Mouse (Mus musculus): ENCODE data around the gene Ttc3. TPM values are rescaled to one million over a fixed set of nuclear protein-coding genes. Genes with fewer than 3 reads are reported as not detected.

Gene Ttc3
- polyA plus RNA-seq, 1 experiment from 2014 or later, result 815 TPM

GRCm38 (mm10) chr16:94436801-94437200, 66.4 kb downstream of the Ttc3 start:
- no peaks in the 10 kb centered on the region for H3K4me1 ChIP-seq (ENCODE audit: control insufficient read depth, insufficient read depth, low read length)
- H3K9me3 ChIP-seq (replicated peaks; ENCODE audit: control insufficient read depth, low read length), result no peaks in the 10 kb centered on the region
- ATAC-seq (no peak), DNase-seq (ENCODE audit: low spot score) (no peak)
- H3K4me2 ChIP-seq (ENCODE audit: low read length), result no peak overlapping the region
- no peak overlapping the region for H3K27ac ChIP-seq (ENCODE audit: low read depth, low read length)
- H3K4me3 ChIP-seq (ENCODE audit: low read depth, low read length), result no peak overlapping the region
- 97% methylated on average over 2 of the region's 2 CpGs for WGBS
- peaks cover 89% of the 10 kb centered on the region for H3K36me3 ChIP-seq (ENCODE audit: control insufficient read depth, insufficient read depth, low read length)
- no peaks in the 10 kb centered on the region for H3K27me3 ChIP-seq (replicated peaks; ENCODE audit: control insufficient read depth, insufficient read depth, low read length)
- no peak overlapping the region for H3K9ac ChIP-seq (ENCODE audit: low read length)

DNA sequence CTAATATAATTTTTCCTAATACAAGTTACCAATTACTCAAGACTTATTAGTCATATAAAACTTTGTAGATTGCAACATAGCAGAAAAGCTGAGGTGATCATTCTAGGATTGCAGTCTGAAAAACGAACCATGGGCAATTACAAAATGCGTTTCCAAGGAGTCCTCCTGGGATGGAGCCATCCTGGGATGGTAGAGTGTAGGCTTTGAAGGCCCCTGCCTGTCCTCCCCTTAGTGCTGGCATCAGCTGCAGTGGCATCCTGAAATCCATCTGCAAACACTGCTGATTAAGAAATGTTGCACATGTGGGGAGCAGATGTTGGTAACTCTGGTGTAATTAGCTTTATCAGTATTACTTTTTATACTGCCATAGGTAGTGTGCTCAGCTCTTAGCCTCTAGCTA, 70.9 kb downstream of the Ttc3 start:
- Histone ChIP-seq H3K36me3 (ENCODE audit: control insufficient read depth, insufficient read depth, low read length) (peaks cover 82% of the 10 kb centered on the region), H3K4me2 (ENCODE audit: low read length) (no peak overlapping the region), H3K9ac (ENCODE audit: low read length) (no peak overlapping the region), H3K27me3 (replicated peaks; ENCODE audit: control insufficient read depth, insufficient read depth, low read length) (no peaks in the 10 kb centered on the region), H3K4me1 (ENCODE audit: control insufficient read depth, insufficient read depth, low read length) (no peaks in the 10 kb centered on the region), H3K27ac (ENCODE audit: low read depth, low read length) (no peak overlapping the region), H3K4me3 (ENCODE audit: low read depth, low read length) (no peak overlapping the region), H3K9me3 (replicated peaks; ENCODE audit: control insufficient read depth, low read length) (no peaks in the 10 kb centered on the region)
- ATAC-seq (no peak), DNase-seq (ENCODE audit: low spot score) (no peak)
- 91% methylated on average over 2 of the region's 2 CpGs for WGBS

DNA sequence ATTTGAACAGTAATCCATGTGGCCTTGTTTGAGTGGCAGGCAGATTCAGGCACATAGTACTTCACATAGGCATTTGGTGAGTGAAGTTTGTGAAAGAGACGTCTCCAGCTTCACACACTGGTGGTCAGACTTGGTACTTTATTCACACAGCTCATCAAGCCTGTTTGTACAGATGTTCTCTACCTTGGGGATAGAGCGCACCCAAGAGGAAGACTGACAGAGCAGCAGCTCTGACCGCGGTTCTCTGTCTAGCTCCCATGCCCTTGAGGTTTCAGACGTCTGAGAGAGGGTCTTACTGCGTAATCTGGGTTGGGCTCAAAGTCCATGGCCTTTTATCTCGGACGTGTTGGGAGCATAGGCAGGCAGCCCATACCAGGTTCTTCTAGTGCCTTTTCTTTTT, 78.7 kb downstream of the Ttc3 start:
- Histone ChIP-seq H3K4me3 (ENCODE audit: low read depth, low read length) (no peak overlapping the region), H3K27ac (ENCODE audit: low read depth, low read length) (no peak overlapping the region), H3K27me3 (replicated peaks; ENCODE audit: control insufficient read depth, insufficient read depth, low read length) (no peaks in the 10 kb centered on the region), H3K36me3 (ENCODE audit: control insufficient read depth, insufficient read depth, low read length) (peaks cover 87% of the 10 kb centered on the region), H3K4me2 (ENCODE audit: low read length) (no peak overlapping the region), H3K4me1 (ENCODE audit: control insufficient read depth, insufficient read depth, low read length) (no peaks in the 10 kb centered on the region), H3K9me3 (replicated peaks; ENCODE audit: control insufficient read depth, low read length) (no peaks in the 10 kb centered on the region), H3K9ac (ENCODE audit: low read length) (no peak overlapping the region)
- no peak for ATAC-seq
- WGBS, result 81% methylated on average over 8 of the region's 8 CpGs
- DNase-seq (ENCODE audit: low spot score), result no peak

- H3K36me3 ChIP-seq (ENCODE audit: control insufficient read depth, insufficient read depth, low read length), result peaks cover 89% of the 10 kb centered on the region
These were observed 79.2 kb downstream of the Ttc3 start for GRCm38 (mm10) chr16:94449632-94450031.

DNA sequence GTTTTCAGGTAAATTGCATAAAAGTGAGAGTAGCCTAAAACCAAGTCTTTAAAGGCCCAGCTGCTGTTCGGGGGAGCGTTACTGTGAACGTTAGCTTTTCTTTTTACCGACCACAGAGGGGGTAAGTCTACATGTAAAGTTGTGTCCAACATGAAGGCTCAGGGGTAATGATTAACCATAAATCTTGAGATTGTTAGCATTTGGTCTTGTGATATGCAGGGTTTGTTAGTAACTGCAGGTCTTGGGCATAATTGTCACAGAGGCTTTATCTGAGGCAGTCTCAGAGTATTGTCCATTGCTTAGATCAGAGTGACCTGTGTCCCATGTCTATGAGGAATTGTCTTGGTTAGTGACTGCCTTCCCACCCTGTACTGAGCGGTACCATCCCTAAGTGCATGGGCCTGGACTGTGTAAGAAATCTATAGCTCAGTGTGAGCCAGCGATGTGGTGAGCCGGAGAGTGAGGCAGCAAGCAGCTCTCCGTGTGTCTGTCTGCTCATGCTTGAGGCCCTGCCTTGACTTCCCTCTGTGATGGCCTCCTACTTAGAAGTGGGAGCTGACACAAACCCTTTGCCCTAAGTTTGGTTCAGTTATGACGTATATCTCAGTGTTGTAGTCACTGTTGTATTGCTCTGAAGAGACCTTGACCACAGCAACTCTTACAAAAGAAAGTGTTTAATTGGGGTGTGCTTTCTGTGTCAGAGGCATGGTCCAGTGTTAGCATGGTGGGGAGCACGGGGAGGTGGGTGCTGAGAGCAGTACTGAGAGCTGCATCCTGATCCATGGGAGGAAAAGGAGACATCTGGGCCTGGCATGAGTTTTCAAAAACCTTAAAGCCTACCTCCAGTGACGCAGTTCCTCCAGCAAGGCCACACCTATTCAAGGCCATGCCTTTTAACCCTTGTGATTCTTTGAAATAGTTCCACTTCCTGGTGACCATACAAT, 81.4 kb downstream of the Ttc3 start:
- Histone ChIP-seq H3K9ac (ENCODE audit: low read length) (no peak overlapping the region), H3K4me1 (ENCODE audit: control insufficient read depth, insufficient read depth, low read length) (no peaks in the 10 kb centered on the region), H3K4me3 (ENCODE audit: low read depth, low read length) (no peak overlapping the region), H3K27ac (ENCODE audit: low read depth, low read length) (no peak overlapping the region), H3K27me3 (replicated peaks; ENCODE audit: control insufficient read depth, insufficient read depth, low read length) (no peaks in the 10 kb centered on the region), H3K36me3 (ENCODE audit: control insufficient read depth, insufficient read depth, low read length) (peaks cover 95% of the 10 kb centered on the region), H3K9me3 (replicated peaks; ENCODE audit: control insufficient read depth, low read length) (no peaks in the 10 kb centered on the region), H3K4me2 (ENCODE audit: low read length) (no peak overlapping the region)
- DNase-seq (ENCODE audit: low spot score), result no peak
- WGBS, result 94% methylated on average over 11 of the region's 11 CpGs
- ATAC-seq, result no peak

More at GRCm38 (mm10) chr16:94449632-94450031, 79.2 kb downstream of the Ttc3 start:
- WGBS, result 95% methylated on average over 7 of the region's 7 CpGs
- Histone ChIP-seq H3K9me3 (replicated peaks; ENCODE audit: control insufficient read depth, low read length) (no peaks in the 10 kb centered on the region), H3K4me2 (ENCODE audit: low read length) (no peak overlapping the region), H3K4me3 (ENCODE audit: low read depth, low read length) (no peak overlapping the region), H3K27me3 (replicated peaks; ENCODE audit: control insufficient read depth, insufficient read depth, low read length) (no peaks in the 10 kb centered on the region), H3K27ac (ENCODE audit: low read depth, low read length) (no peak overlapping the region), H3K9ac (ENCODE audit: low read length) (no peak overlapping the region), H3K4me1 (ENCODE audit: control insufficient read depth, insufficient read depth, low read length) (no peaks in the 10 kb centered on the region)
- ATAC-seq (no peak), DNase-seq (ENCODE audit: low spot score) (no peak)

- no peaks in the 10 kb centered on the region for H3K27me3 ChIP-seq (replicated peaks; ENCODE audit: control insufficient read depth, insufficient read depth, low read length)
- H3K9me3 ChIP-seq (replicated peaks; ENCODE audit: control insufficient read depth, low read length), result no peaks in the 10 kb centered on the region
- no peak overlapping the region for H3K4me3 ChIP-seq (ENCODE audit: low read depth, low read length)
- H3K27ac ChIP-seq (ENCODE audit: low read depth, low read length), result no peak overlapping the region
- H3K36me3 ChIP-seq (ENCODE audit: control insufficient read depth, insufficient read depth, low read length), result peaks cover 95% of the 10 kb centered on the region
- ATAC-seq (no peak), DNase-seq (ENCODE audit: low spot score) (no peak)
- H3K9ac ChIP-seq (ENCODE audit: low read length), result no peak overlapping the region
- H3K4me2 ChIP-seq (ENCODE audit: low read length), result no peak overlapping the region
- 85% methylated on average over 4 of the region's 4 CpGs for WGBS
- H3K4me1 ChIP-seq (ENCODE audit: control insufficient read depth, insufficient read depth, low read length), result no peaks in the 10 kb centered on the region
These were observed 82.3 kb downstream of the Ttc3 start for GRCm38 (mm10) chr16:94452768-94453167.

DNA sequence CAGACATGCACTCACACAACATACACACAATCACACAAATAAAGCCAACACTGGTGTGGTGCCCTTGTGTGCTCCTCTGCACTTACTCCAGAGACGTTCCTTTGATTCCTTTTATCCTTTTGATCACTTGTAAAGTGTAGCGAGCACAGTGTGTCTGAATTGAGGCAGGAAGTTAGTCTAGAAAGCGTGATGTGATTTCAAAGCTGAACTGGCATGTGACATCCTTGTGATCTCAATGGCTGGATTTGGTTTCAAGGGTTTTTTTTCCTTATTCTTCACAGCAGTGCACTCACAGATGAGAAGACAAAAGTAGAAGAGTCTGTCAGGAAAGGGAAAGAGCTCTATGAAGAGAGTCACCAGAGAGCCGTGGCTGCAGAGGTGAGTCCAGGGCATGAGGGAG, 83.7 kb downstream of the Ttc3 start:
- Histone ChIP-seq H3K9ac (ENCODE audit: low read length) (no peak overlapping the region), H3K36me3 (ENCODE audit: control insufficient read depth, insufficient read depth, low read length) (peaks cover 95% of the 10 kb centered on the region), H3K9me3 (replicated peaks; ENCODE audit: control insufficient read depth, low read length) (no peaks in the 10 kb centered on the region), H3K27me3 (replicated peaks; ENCODE audit: control insufficient read depth, insufficient read depth, low read length) (no peaks in the 10 kb centered on the region), H3K4me1 (ENCODE audit: control insufficient read depth, insufficient read depth, low read length) (no peaks in the 10 kb centered on the region), H3K4me3 (ENCODE audit: low read depth, low read length) (no peak overlapping the region), H3K27ac (ENCODE audit: low read depth, low read length) (no peak overlapping the region), H3K4me2 (ENCODE audit: low read length) (no peak overlapping the region)
- DNase-seq (ENCODE audit: low spot score) (no peak), ATAC-seq (no peak)
- 75% methylated on average over 4 of the region's 4 CpGs for WGBS

GRCm38 (mm10) chr16:94464067-94464466, 93.6 kb downstream of the Ttc3 start:
- no peak for ATAC-seq
- no peak overlapping the region for H3K4me2 ChIP-seq (ENCODE audit: low read length)
- H3K4me1 ChIP-seq (ENCODE audit: control insufficient read depth, insufficient read depth, low read length), result no peaks in the 10 kb centered on the region
- H3K9me3 ChIP-seq (replicated peaks; ENCODE audit: control insufficient read depth, low read length), result no peaks in the 10 kb centered on the region
- no peaks in the 10 kb centered on the region for H3K27me3 ChIP-seq (replicated peaks; ENCODE audit: control insufficient read depth, insufficient read depth, low read length)
- WGBS, result 83% methylated on average over 3 of the region's 3 CpGs
- H3K4me3 ChIP-seq (ENCODE audit: low read depth, low read length), result no peak overlapping the region
- no peak overlapping the region for H3K27ac ChIP-seq (ENCODE audit: low read depth, low read length)
- no peak for DNase-seq (ENCODE audit: low spot score)
- peaks cover 100% of the 10 kb centered on the region for H3K36me3 ChIP-seq (ENCODE audit: control insufficient read depth, insufficient read depth, low read length)
- H3K9ac ChIP-seq (ENCODE audit: low read length), result no peak overlapping the region

GRCm38 (mm10) chr16:94465900-94466299, 95.5 kb downstream of the Ttc3 start:
- WGBS, result 97% methylated on average over 4 of the region's 4 CpGs
- Histone ChIP-seq H3K27me3 (replicated peaks; ENCODE audit: control insufficient read depth, insufficient read depth, low read length) (no peaks in the 10 kb centered on the region), H3K9me3 (replicated peaks; ENCODE audit: control insufficient read depth, low read length) (no peaks in the 10 kb centered on the region), H3K9ac (ENCODE audit: low read length) (no peak overlapping the region), H3K4me2 (ENCODE audit: low read length) (no peak overlapping the region), H3K36me3 (ENCODE audit: control insufficient read depth, insufficient read depth, low read length) (peaks cover 99% of the 10 kb centered on the region), H3K4me1 (ENCODE audit: control insufficient read depth, insufficient read depth, low read length) (no peaks in the 10 kb centered on the region), H3K27ac (ENCODE audit: low read depth, low read length) (no peak overlapping the region), H3K4me3 (ENCODE audit: low read depth, low read length) (no peak overlapping the region)
- no peak for ATAC-seq
- no peak for DNase-seq (ENCODE audit: low spot score)
